Mouse (Mus musculus): ENCODE data around the gene Gm379.

The Gm379 gene

DNA sequence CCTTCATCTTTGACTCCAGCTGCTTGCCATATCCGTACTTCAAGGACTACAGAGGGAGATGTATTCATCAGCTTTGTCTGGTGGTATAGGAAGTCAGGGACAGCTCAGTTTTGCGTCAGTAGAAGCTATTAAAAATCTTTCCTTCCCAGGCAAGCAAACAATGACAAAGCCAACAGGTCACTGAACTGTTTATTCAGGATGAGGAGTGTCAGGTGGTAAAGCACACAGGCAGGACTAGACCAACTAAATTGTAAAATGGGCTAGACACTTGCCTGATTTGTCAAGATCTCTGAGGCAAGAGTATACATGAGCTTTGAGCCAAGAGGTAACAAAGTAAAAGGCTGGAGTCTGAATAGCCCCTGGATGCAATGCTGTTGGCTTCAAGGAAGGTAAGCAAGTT, at the start of gene Gm379:
Gm379 (minus strand) TSS at position 7 of the 400 bp plus-strand sequence.
- no peak for DNase-seq

DNA sequence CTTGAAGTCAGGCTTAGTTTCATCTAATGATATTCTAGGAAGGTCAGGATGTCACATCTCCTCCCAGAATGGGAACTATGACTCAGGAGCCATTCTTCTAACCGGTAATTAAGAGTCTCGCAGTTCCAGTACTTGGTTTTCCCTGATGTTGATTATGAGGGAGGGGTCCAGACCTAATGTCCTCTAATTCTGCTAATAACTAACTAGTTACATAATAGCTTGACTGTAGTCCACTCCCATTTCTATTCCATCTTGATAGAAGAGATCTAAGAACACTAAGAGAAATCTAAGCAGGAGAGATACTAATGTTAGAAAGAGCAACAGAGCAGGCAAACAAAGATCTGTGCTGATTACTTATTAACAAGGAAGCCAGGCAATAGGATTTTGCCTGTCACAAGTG, 39.6 kb upstream of the Gm379 start:
- no peak for DNase-seq

DNA sequence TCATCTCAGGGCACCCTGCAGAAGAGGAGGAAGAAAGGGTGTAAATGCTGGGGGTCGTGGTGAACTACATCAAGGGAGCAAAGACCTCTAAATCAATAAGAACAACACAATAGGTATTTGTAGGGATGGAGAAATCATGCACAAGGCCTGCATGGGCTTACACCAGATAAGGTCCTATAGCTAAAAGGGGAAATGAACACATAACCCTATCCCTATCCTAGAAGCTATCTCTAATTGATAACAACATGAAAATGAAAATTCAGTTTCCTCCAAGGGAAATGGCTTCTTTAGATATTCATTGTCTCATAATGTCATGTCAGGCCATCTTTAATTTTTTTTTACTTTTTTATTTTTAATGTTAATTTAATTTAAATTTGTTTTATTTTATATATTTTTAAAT, 4.2 kb upstream of the Gm379 start:
- no peak for DNase-seq

DNA sequence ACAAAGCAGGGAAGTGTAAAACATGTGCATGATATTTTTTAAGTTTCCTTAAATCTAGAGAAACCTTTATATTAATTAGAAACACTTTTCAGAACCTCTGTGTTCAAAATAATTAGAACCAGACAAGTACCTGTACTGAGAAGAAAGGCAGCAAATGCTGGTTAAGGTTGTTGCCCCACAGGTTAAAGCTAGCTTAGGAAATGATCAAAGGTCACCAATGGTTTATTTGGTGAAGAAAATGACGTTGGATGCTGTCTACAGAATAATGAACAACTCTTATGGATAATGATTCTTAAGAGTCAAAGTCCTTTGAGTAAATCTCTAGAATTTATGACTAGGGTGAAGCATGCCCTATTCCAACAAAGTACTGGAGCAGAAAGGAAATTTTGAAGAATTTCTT, 42.7 kb downstream of the Gm379 start:
- DNase-seq, result no peak

DNA sequence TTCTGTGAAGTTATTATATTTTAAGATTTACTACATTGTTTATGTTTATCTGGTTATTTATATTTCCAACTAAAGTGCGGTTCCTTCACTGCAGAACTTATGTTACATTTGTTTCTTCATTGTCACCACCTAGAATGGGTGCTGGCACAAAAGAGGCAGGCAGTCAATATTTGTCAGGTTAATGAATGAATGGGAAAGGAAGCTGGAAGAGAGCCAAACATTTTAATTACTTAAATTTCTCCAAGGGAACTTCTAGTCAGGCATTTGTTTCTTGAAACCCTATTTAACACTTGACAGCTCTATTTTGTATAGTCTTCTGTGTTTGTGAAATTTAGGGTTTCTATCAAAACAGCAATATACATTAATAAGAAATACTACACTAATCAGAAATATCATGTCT, 43.8 kb downstream of the Gm379 start:
- no peak for DNase-seq

Data from embryo, embryonic 11 days (tissue).